Mouse (Mus musculus): ENCODE data around the gene Cacfd1. TPM values are rescaled to one million over a fixed set of nuclear protein-coding genes. Genes with fewer than 3 reads are reported as not detected.
A peak's percentile ranks its signal among the peaks of the same experiment; 100 is the strongest.

Cacfd1 gene
- polyA plus RNA-seq, 1 experiment from 2014 or later = 37.4 TPM

DNA sequence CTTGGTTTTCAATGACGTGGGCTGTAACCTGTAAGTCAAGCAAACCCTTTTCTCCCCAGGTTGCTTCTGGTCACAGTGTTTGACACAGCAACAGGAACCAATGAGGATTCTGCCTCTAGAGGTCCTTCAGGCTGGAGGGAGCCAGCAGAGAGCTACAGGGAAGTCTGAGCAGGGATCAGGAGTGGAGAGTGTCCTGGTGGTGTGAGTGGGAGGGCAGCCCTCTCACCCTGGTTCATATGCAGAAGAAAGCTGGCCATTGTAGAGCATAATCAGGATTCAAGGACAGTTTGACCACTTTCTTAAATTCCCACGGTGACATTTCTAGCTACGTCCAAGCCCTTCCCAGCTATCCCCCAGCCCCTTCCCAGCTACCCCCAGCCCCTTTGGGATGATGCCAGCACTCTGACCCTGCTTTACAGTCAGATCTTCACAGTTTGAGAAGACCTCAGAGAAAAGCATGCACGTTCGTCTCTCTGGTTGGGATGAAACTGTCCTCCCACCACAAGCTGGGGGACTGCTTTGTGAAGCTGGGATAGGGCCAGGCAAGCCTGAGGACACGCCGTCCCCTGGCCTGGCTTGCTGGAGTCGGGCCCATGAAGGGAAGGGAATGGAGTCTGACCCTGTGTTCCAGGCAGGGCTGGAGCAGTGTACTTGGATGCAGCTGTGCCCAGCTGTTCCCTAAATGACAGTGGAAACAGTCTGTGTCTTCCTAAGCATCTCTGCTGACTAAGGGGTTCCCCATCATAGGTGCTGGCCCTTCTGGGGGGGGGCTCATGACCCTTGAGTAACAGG lies 36.4 kb downstream of the Cacfd1 start:
- no peak overlapping the region for H3K9ac ChIP-seq (ENCODE audit: low read depth, low read length)
- no peaks in the 10 kb centered on the region for H3K27me3 ChIP-seq (ENCODE audit: control insufficient read depth, insufficient read depth, low read length)
- ATAC-seq (replicated peaks; ENCODE audit: insufficient number of reproducible peaks, low FRiP score, low TSS enrichment) = no peak
- H3K4me1 ChIP-seq (ENCODE audit: control insufficient read depth, insufficient read depth, low read length) = no peaks in the 10 kb centered on the region
- H3K36me3 ChIP-seq (ENCODE audit: control insufficient read depth, insufficient read depth, low read length) = no peaks in the 10 kb centered on the region
- H3K27ac ChIP-seq (ENCODE audit: low read depth, low read length) = no peak overlapping the region
- H3K9me3 ChIP-seq (replicated peaks; ENCODE audit: control insufficient read depth, low read length) = no peaks in the 10 kb centered on the region
- H3K4me2 ChIP-seq = no peak overlapping the region
- H3K4me3 ChIP-seq (ENCODE audit: low read depth, low read length) = no peak overlapping the region
- 72% methylated on average over 8 of the region's 8 CpGs for WGBS (ENCODE audit: insufficient replicate concordance)

DNA sequence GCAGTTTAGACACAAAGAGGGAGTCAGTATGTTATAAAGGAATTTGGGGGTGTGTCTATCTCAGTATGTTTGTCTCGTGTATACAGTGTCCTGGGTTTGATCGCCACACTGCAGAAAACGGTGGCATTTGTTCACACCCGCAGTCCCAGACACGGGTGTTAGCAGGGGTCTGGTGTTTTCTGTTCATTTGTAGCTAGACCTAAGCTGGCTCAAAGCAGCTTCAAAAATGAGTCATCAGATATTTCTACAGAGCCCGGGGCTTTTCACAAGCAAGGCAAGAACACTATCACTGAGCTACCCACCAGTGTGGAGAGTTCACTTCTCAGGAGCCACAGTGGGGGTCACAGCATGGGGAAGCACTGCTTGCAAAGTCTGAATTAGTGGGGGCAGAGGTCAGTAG lies 39.7 kb downstream of the Cacfd1 start:
- Histone ChIP-seq H3K4me3 (ENCODE audit: low read depth, low read length) (no peak overlapping the region), H3K9ac (ENCODE audit: low read depth, low read length) (no peak overlapping the region), H3K4me1 (ENCODE audit: control insufficient read depth, insufficient read depth, low read length) (no peaks in the 10 kb centered on the region), H3K4me2 (no peak overlapping the region), H3K36me3 (ENCODE audit: control insufficient read depth, insufficient read depth, low read length) (no peaks in the 10 kb centered on the region), H3K9me3 (replicated peaks; ENCODE audit: control insufficient read depth, low read length) (no peaks in the 10 kb centered on the region), H3K27ac (ENCODE audit: low read depth, low read length) (no peak overlapping the region), H3K27me3 (ENCODE audit: control insufficient read depth, insufficient read depth, low read length) (no peaks in the 10 kb centered on the region)
- no peak for ATAC-seq (replicated peaks; ENCODE audit: insufficient number of reproducible peaks, low FRiP score, low TSS enrichment)
- WGBS (ENCODE audit: insufficient replicate concordance) = 65% methylated on average over 6 of the region's 6 CpGs

DNA sequence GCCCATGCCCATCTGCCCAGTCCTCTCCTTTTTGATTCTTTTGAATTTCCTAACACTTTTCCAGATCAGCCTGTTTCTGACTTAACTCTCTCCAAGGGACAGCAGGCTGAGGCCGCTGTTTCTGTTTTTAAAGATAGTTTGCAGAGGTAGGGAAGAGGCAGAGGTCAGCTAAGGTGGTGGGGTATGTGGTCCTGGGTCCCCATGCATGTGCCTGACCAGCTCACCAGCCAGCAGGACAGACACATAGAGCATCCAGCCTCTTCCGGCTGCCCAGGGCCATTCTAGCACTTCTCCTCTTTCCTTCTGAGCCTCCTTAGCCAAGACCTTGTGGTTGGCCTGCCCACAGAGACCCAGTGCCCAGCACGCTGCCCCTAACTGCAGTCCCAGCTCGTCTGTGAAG lies 48.5 kb downstream of the Cacfd1 start:
- no peak overlapping the region for H3K4me3 ChIP-seq (ENCODE audit: low read depth, low read length)
- no peaks in the 10 kb centered on the region for H3K36me3 ChIP-seq (ENCODE audit: control insufficient read depth, insufficient read depth, low read length)
- 60% methylated on average over 4 of the region's 4 CpGs for WGBS (ENCODE audit: insufficient replicate concordance)
- peaks cover 9% of the 10 kb centered on the region for H3K4me1 ChIP-seq (ENCODE audit: control insufficient read depth, insufficient read depth, low read length)
- H3K9ac ChIP-seq (ENCODE audit: low read depth, low read length) = no peak overlapping the region
- H3K27me3 ChIP-seq (ENCODE audit: control insufficient read depth, insufficient read depth, low read length) = no peaks in the 10 kb centered on the region
- no peak for ATAC-seq (replicated peaks; ENCODE audit: insufficient number of reproducible peaks, low FRiP score, low TSS enrichment)
- no peaks in the 10 kb centered on the region for H3K9me3 ChIP-seq (replicated peaks; ENCODE audit: control insufficient read depth, low read length)
- H3K27ac ChIP-seq (ENCODE audit: low read depth, low read length) = no peak overlapping the region
- H3K4me2 ChIP-seq = no peak overlapping the region

DNA sequence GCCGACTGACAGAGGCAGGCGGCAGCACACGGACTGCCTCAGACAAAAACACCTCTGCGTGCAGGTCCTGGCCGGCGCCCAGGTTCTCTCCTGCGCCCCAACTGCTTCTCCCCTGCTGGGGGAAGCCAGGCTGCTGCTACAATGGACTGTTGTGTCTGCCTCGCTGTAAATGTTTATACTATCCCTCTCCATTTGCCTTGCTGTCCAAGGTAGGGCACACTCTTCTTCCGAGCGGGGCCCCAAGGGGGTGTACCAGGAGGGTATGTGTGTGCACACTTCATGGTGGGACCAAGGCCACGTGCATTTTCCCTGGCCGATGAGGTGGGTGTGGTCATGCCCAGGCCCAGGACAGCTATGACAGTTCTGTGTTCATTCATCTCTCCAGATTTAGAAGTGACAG lies 49.0 kb downstream of the Cacfd1 start:
- H3K27ac ChIP-seq (ENCODE audit: low read depth, low read length) = no peak overlapping the region
- H3K4me3 ChIP-seq (ENCODE audit: low read depth, low read length) = no peak overlapping the region
- no peaks in the 10 kb centered on the region for H3K36me3 ChIP-seq (ENCODE audit: control insufficient read depth, insufficient read depth, low read length)
- H3K9me3 ChIP-seq (replicated peaks; ENCODE audit: control insufficient read depth, low read length) = no peaks in the 10 kb centered on the region
- peaks cover 9% of the 10 kb centered on the region for H3K4me1 ChIP-seq (ENCODE audit: control insufficient read depth, insufficient read depth, low read length)
- WGBS (ENCODE audit: insufficient replicate concordance) = 49% methylated on average over 12 of the region's 12 CpGs
- no peak overlapping the region for H3K4me2 ChIP-seq
- ATAC-seq (replicated peaks; ENCODE audit: insufficient number of reproducible peaks, low FRiP score, low TSS enrichment) = no peak
- no peak overlapping the region for H3K9ac ChIP-seq (ENCODE audit: low read depth, low read length)
- H3K27me3 ChIP-seq (ENCODE audit: control insufficient read depth, insufficient read depth, low read length) = no peaks in the 10 kb centered on the region

DNA sequence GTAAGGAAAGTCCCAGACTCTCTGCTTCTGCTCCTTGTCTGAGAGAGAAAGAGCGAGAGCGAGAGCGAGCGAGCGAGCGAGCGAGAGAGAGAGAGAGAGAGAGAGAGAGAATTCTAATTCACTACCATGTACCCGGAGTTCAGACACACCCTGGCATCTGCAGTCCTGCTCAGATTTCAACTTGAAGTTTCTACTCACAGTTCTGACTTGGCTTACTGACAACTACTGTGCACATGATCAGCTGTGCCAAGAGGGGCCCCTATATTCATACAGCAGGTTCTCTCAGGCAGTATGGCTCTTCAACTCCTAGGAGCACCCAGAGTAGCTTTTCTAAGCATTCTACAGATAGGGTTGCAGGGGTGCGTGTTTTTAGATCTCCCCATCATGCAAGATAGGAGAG lies 49.5 kb downstream of the Cacfd1 start:
- Histone ChIP-seq H3K36me3 (ENCODE audit: control insufficient read depth, insufficient read depth, low read length) (no peaks in the 10 kb centered on the region), H3K4me1 (ENCODE audit: control insufficient read depth, insufficient read depth, low read length) (peaks cover 9% of the 10 kb centered on the region), H3K9ac (ENCODE audit: low read depth, low read length) (0 out of 2 replicates have a peak overlapping the region, but pooled peaks have one; percentile 6), H3K27ac (ENCODE audit: low read depth, low read length) (no peak overlapping the region), H3K4me3 (ENCODE audit: low read depth, low read length) (no peak overlapping the region), H3K27me3 (ENCODE audit: control insufficient read depth, insufficient read depth, low read length) (no peaks in the 10 kb centered on the region), H3K9me3 (replicated peaks; ENCODE audit: control insufficient read depth, low read length) (no peaks in the 10 kb centered on the region), H3K4me2 (no peak overlapping the region)
- 85% methylated on average over 9 of the region's 9 CpGs for WGBS (ENCODE audit: insufficient replicate concordance)
- ATAC-seq (replicated peaks; ENCODE audit: insufficient number of reproducible peaks, low FRiP score, low TSS enrichment) = no peak

DNA sequence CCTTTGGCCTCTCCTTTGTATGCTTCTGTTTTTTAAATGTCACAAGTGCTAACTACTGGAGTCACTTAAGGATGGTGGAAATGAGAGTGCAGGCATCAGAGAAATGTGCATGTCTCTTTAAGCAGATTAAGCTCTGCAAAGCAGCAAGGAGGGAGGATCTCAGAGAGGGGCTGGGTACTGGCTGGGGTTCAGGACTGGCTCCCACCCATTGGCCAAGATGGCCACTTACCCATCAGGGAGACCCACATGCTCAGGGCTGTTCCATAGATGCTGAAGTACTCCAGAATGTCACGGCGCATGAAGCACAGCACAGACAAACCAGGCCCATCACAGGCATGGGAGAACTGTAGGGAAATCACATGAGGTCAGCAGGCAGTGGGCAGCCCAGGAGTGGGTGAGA lies 57.4 kb downstream of the Cacfd1 start:
- Histone ChIP-seq H3K4me1 (ENCODE audit: control insufficient read depth, insufficient read depth, low read length) (0 out of 2 replicates have a peak, but pooled peaks cover 4% of the 10 kb centered on the region), H3K9me3 (replicated peaks; ENCODE audit: control insufficient read depth, low read length) (no peaks in the 10 kb centered on the region), H3K27ac (ENCODE audit: low read depth, low read length) (no peak overlapping the region), H3K36me3 (ENCODE audit: control insufficient read depth, insufficient read depth, low read length) (no peaks in the 10 kb centered on the region), H3K4me3 (ENCODE audit: low read depth, low read length) (no peak overlapping the region), H3K9ac (ENCODE audit: low read depth, low read length) (no peak overlapping the region), H3K27me3 (ENCODE audit: control insufficient read depth, insufficient read depth, low read length) (0 out of 2 replicates have a peak, but pooled peaks cover 2% of the 10 kb centered on the region), H3K4me2 (no peak overlapping the region)
- 81% methylated on average over 2 of the region's 2 CpGs for WGBS (ENCODE audit: insufficient replicate concordance)
- ATAC-seq (replicated peaks; ENCODE audit: insufficient number of reproducible peaks, low FRiP score, low TSS enrichment) = no peak

DNA sequence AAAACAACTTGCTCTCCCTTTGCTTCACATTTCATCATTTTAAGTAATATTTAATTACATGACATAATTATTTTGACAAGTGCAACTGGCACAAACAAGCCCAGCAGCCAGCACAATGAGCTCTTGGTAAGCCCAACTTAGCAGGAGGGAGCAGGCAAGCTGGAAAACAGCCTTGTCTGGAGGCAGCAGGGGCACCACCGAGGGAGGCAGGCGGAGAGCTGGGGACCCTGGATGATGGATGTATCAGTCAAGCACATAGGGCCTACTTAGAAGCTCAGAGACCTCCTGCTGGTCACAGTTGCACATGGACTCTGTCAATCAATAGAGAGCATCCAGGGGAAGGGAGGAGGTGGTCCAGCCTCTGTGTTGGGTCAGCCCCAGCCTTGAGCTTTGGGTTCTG lies 58.3 kb downstream of the Cacfd1 start:
- no peaks in the 10 kb centered on the region for H3K36me3 ChIP-seq (ENCODE audit: control insufficient read depth, insufficient read depth, low read length)
- no peak overlapping the region for H3K27ac ChIP-seq (ENCODE audit: low read depth, low read length)
- no peak overlapping the region for H3K4me2 ChIP-seq
- WGBS (ENCODE audit: insufficient replicate concordance) = 32% methylated on average over 2 of the region's 2 CpGs
- H3K9ac ChIP-seq (ENCODE audit: low read depth, low read length) = no peak overlapping the region
- no peaks in the 10 kb centered on the region for H3K9me3 ChIP-seq (replicated peaks; ENCODE audit: control insufficient read depth, low read length)
- no peak overlapping the region for H3K4me3 ChIP-seq (ENCODE audit: low read depth, low read length)
- H3K27me3 ChIP-seq (ENCODE audit: control insufficient read depth, insufficient read depth, low read length) = 0 out of 2 replicates have a peak, but pooled peaks cover 2% of the 10 kb centered on the region
- H3K4me1 ChIP-seq (ENCODE audit: control insufficient read depth, insufficient read depth, low read length) = 0 out of 2 replicates have a peak, but pooled peaks cover 4% of the 10 kb centered on the region
- ATAC-seq (replicated peaks; ENCODE audit: insufficient number of reproducible peaks, low FRiP score, low TSS enrichment) = no peak

DNA sequence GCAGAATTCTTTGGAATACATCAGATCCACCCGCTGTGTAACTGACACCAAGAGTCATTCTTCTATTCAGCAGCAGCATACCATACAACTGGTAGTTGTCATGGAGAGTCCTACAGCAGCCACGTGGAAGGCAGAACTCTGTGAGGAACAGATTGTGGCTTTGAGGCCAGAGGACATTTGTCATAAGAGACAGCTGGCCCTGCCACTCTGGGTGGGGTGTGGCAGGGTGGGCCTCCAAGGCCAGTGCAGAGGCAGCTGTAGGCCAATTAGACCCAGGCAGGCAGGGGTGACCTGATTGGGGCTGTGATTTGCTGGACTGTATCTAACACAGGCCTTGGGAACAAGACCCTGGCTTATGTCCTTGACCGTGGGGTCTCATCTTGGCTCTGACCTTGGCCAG lies 59.9 kb downstream of the Cacfd1 start:
- WGBS (ENCODE audit: insufficient replicate concordance) = 58% methylated on average over 3 of the region's 3 CpGs
- Histone ChIP-seq H3K27ac (ENCODE audit: low read depth, low read length) (no peak overlapping the region), H3K9ac (ENCODE audit: low read depth, low read length) (no peak overlapping the region), H3K4me1 (ENCODE audit: control insufficient read depth, insufficient read depth, low read length) (0 out of 2 replicates have a peak, but pooled peaks cover 4% of the 10 kb centered on the region), H3K4me2 (no peak overlapping the region), H3K4me3 (ENCODE audit: low read depth, low read length) (no peak overlapping the region), H3K36me3 (ENCODE audit: control insufficient read depth, insufficient read depth, low read length) (no peaks in the 10 kb centered on the region), H3K9me3 (replicated peaks; ENCODE audit: control insufficient read depth, low read length) (no peaks in the 10 kb centered on the region), H3K27me3 (ENCODE audit: control insufficient read depth, insufficient read depth, low read length) (0 out of 2 replicates have a peak, but pooled peaks cover 2% of the 10 kb centered on the region)
- ATAC-seq (replicated peaks; ENCODE audit: insufficient number of reproducible peaks, low FRiP score, low TSS enrichment) = no peak
